Mouse (Mus musculus) stomach, embryonic 14.5 days (tissue): Measurements from ENCODE around the gene Plekhh3. TPM values are rescaled to one million over a fixed set of nuclear protein-coding genes. Genes with fewer than 3 reads are reported as not detected.

Source experiments
- ATAC-seq: fragments of 200-750 bp; cut with Nextera tagmentation; 2 replicates; pipeline ENCODE4 v1.8.0; 2017; ENCODE audit warnings: low read depth, moderate TSS enrichment; ENCODE audit not compliant: insufficient number of reproducible peaks, insufficient read depth, low FRiP score
- H3K27ac ChIP-seq: fragments of 300-500 bp; sonication (generic); 2 replicates; pipeline ENCODE4 v1.5.1; 2014; ENCODE audit warnings: mild to moderate bottlenecking, low read length, moderate library complexity, mixed read lengths
- H3K27me3 ChIP-seq: fragments of 300-500 bp; sonication (generic); 2 replicates; pipeline ENCODE4 v1.6.1; 2014; ENCODE audit warnings: low read length, control low read depth, mixed read lengths; ENCODE audit not compliant: control insufficient read depth, insufficient read depth
- H3K36me3 ChIP-seq: fragments of 300-500 bp; sonication (generic); 2 replicates; pipeline ENCODE4 v1.6.1; 2014; ENCODE audit warnings: mild to moderate bottlenecking, control low read depth, low read length, moderate library complexity, mixed read lengths; ENCODE audit not compliant: control insufficient read depth, insufficient read depth
- H3K4me1 ChIP-seq: fragments of 300-500 bp; sonication (generic); 2 replicates; pipeline ENCODE4 v1.6.1; 2014; ENCODE audit warnings: low read length, control low read depth, mixed read lengths; ENCODE audit not compliant: control insufficient read depth, insufficient read depth
- H3K4me2 ChIP-seq: fragments of 300-500 bp; sonication (generic); replicated peaks from 2 replicates; pipeline ENCODE4 v1.6.1; 2014; ENCODE audit warnings: low read depth, low read length, control low read depth
- H3K4me3 ChIP-seq: fragments of 300-500 bp; sonication (generic); 2 replicates; pipeline ENCODE4 v1.5.1; 2014; ENCODE audit warnings: low read depth, low read length, control low read depth
- H3K9ac ChIP-seq: fragments of 300-500 bp; sonication (generic); replicated peaks from 2 replicates; pipeline ENCODE4 v1.6.1; 2014; ENCODE audit warnings: low read depth, mild to moderate bottlenecking, control low read depth, low read length, moderate library complexity, mixed read lengths
- H3K9me3 ChIP-seq: fragments of 300-500 bp; sonication (generic); 2 replicates; pipeline ENCODE4 v1.6.1; 2016; ENCODE audit warnings: low read depth, low read length, control low read depth; ENCODE audit not compliant: control insufficient read depth
- WGBS: fragments of 180-500 bp; shearing (Covaris S2); extraction: QIAGEN DNeasy Blood & Tissue Kit; methylation state at CpG from one replicate; pipeline ENCODE4 v1.1.7; 2014; 5-methylcytosine and 5-hydroxymethylcytosine counted together
- polyA plus RNA-seq: library from polyadenylated mRNA; unstranded; fragments of >200 nt; fragmentation: Nextera tagmentation; extraction: Ambion mirVana; gene quantifications from 2 replicates; pipeline ENCODE4 v1.2.1, GENCODE M21; 2014

Plekhh3 gene
- polyA plus RNA-seq, 1 experiment from 2014 or later, result 26.0 TPM

DNA sequence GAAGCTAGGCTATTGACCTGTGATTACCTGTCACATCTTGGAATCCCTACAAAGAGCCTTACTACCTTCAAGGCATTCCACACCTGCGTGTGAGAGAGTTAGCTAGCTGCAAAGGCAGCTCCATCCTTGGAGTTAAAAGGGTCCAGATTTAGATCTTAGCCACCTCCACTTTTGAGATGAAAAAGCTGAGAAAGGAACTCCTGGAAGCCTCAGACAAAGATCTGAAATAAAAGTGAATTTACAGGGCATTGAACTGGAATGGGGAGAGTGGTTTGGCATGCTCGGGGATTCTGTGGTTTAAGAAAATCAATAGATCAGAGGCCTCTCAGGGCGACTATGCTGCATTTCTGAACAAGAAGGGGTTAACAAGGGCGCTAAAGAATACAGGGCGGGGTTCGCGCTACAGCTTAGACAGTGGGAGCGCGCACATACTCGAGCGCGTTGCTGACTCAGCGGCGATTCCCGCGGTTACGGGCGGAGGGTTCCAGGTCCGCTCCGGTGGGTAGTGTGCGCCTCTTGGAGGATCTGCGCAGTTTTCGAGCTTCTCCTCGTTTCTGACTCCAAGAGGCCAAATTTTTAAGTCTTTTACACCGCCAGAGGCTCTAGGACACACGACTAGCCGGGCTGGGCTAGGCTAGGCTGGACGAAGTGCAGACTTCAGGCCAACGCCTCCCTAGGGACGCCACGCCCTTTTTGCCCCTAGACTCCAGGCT lies 726 bp upstream of the Plekhh3 start:
- H3K27me3 ChIP-seq, result peaks cover 8% of the 10 kb centered on the region; the same call in 1 of the 2 replicates
- H3K4me2 ChIP-seq, result peak overlapping the region; percentile 79
- ATAC-seq, result peak; percentile 39; the same call in 1 of the 2 replicates

DNA sequence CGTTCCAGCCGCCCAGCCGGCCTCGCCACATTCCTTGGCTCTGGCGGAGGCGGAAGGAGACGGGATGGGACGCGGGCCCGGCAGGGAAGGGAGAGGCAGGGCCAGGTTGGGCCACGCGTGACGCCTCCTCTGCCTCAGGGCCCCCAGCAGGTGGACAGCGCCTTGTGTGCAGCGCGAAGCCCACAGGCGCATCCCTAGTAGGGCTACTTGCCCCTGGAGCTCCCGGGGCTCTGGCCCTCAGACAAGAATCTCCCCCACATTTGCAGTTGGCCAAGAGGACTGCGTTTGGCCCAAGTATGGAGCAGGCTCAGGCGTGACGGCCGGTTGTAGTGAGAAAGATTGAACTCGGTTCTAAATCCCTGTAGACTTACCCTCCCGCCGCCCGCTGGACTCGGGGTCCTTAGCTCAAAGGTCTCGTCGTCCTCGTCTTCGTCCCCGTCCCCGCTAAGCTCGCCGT lies 769 bp downstream of the Plekhh3 start, which contains the start of gene Cntnap1:
Gene Cntnap1, plus strand, starts transcription at position 170 of the 457 bp plus-strand sequence.
- no peaks in the 10 kb centered on the region for H3K9me3 ChIP-seq
- H3K27ac ChIP-seq, result peak within 1 kb of the TSS; percentile 82
- H3K4me3 ChIP-seq, result peak within 1 kb of the TSS; percentile 54
- H3K4me1 ChIP-seq, result peaks cover 37% of the 10 kb centered on the region
- H3K4me2 ChIP-seq, result peak within 1 kb of the TSS; percentile 67
- no peak for ATAC-seq
- WGBS, result under 1% methylated on average over 35 of the region's 35 CpGs
- H3K36me3 ChIP-seq, result peaks cover 28% of the 10 kb centered on the region
- 0 out of 2 replicates have a peak, but pooled peaks cover 7% of the 10 kb centered on the region for H3K27me3 ChIP-seq
- H3K9ac ChIP-seq, result peak within 1 kb of the TSS; percentile 45

More for the DNA sequence above, 726 bp upstream of the Plekhh3 start:
- Histone ChIP-seq H3K27ac (peak overlapping the region; percentile 95), H3K9me3 (no peaks in the 10 kb centered on the region), H3K36me3 (peaks cover 16% of the 10 kb centered on the region), H3K4me1 (peaks cover 37% of the 10 kb centered on the region), H3K9ac (peak overlapping the region; percentile 39), H3K4me3 (peak overlapping the region; percentile 49)
- under 1% methylated on average over 31 of the region's 31 CpGs for WGBS

DNA sequence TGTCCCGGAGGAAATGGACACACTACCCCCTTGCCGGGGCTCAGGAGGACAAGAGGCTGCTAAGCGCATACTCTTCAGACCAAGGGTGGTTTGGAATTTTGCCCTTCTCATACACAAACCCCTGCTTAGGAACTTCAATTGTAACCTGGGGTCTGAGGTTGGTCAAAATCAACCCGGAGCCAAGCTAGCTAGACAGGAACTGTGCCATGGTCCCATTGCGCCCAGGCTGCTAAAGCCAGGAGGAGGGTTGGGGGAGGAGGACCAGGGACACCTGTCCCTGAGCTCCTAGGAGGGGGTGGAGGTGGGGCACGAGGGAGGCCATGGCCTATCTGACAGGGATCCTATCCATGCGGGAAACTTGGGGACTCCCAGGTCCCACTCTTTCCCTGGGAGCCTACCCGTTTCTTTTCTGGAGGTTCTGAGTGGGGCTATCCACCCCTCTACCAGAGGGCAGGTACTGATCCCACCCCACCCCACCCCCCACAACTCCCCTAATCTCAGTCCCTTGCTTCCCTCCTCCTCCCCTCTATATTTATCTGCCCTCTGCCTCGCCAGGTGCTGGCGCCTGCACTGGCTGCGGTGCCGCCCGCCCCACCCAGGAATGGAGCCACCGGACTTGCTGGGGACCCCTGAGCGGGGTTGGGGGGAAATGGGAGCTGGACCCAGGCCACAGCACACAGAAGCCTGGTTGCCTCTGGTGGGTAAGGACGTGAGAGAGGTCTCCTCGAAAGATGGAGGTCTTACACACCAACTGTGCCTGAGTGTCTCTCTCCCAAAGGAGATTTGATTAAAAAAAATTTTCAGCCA lies 1.6 kb downstream of the Plekhh3 start:
- peaks cover 10% of the 10 kb centered on the region; the same call in 1 of the 2 replicates for H3K27me3 ChIP-seq
- H3K27ac ChIP-seq, result no peak overlapping the region
- WGBS, result 16% methylated on average over 17 of the region's 17 CpGs
- H3K9ac ChIP-seq, result peak overlapping the region; percentile 45
- peaks cover 31% of the 10 kb centered on the region for H3K36me3 ChIP-seq
- H3K4me2 ChIP-seq, result peak overlapping the region; percentile 67
- peaks cover 29% of the 10 kb centered on the region for H3K4me1 ChIP-seq
- peak overlapping the region; percentile 54 for H3K4me3 ChIP-seq
- ATAC-seq, result no peak
- no peaks in the 10 kb centered on the region for H3K9me3 ChIP-seq

DNA sequence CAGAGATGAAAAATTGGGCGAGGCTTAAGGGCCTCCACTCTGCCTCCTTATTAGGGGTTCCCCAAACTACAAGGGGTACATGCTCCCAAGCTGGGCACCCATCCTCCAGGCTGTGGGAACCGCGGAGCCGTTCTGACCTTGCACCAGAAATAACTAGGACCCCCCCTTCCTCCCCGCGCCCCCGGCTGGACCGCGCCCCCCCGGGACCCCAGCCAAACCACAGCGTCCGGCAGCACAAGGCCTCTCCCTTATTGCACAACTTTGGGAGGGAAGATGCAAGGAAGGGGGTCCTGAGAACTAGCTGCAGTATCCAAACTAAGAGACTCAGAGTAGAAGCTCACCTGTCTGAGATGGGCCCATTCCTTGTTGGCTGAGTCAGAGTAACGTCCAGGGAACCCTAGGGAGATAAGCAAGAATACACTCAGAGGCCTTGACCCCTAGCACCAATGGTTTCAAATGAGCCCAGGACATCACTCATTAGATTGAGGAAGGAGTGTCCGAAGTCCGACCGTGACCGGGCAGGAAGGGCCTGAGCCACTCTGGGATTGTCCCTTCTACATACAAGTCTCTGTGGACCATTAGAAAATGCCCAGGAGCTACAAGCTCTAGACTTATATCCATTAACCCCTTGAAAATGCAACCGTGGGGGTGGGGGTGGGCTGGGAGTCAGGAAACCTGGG lies 2.7 kb downstream of the Plekhh3 start:
- Histone ChIP-seq H3K9ac (peak overlapping the region; percentile 45; the same call in 1 of the 2 replicates), H3K4me3 (peak overlapping the region; percentile 54), H3K4me2 (peak overlapping the region; percentile 67), H3K36me3 (peaks cover 40% of the 10 kb centered on the region), H3K9me3 (no peaks in the 10 kb centered on the region), H3K4me1 (peaks cover 24% of the 10 kb centered on the region), H3K27ac (no peak overlapping the region), H3K27me3 (peaks cover 10% of the 10 kb centered on the region; the same call in 1 of the 2 replicates)
- no peak for ATAC-seq
- WGBS, result 72% methylated on average over 18 of the region's 18 CpGs

DNA sequence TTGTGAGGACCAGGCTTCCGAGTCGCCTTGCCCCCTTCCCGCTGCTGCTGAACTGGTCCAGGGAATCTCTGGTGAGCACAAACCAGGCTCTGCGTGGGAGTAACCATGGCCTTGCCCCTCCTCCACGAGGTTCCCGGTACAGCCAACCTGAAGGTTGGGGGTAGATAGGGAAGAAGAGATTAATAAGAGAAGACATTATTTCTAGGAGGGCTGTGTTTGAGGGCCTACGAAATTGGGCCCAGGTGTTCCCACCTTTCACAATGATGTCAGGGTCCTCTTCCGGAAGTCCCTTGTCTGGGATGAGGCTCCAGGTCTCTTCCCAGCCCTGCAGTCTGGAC lies 3.2 kb downstream of the Plekhh3 start:
- Histone ChIP-seq H3K4me2 (no peak overlapping the region), H3K9me3 (no peaks in the 10 kb centered on the region), H3K27ac (no peak overlapping the region), H3K36me3 (peaks cover 44% of the 10 kb centered on the region), H3K4me1 (peaks cover 24% of the 10 kb centered on the region), H3K4me3 (no peak overlapping the region), H3K9ac (no peak overlapping the region), H3K27me3 (peaks cover 10% of the 10 kb centered on the region; the same call in 1 of the 2 replicates)
- ATAC-seq, result no peak
- WGBS, result 70% methylated on average over 8 of the region's 8 CpGs

DNA sequence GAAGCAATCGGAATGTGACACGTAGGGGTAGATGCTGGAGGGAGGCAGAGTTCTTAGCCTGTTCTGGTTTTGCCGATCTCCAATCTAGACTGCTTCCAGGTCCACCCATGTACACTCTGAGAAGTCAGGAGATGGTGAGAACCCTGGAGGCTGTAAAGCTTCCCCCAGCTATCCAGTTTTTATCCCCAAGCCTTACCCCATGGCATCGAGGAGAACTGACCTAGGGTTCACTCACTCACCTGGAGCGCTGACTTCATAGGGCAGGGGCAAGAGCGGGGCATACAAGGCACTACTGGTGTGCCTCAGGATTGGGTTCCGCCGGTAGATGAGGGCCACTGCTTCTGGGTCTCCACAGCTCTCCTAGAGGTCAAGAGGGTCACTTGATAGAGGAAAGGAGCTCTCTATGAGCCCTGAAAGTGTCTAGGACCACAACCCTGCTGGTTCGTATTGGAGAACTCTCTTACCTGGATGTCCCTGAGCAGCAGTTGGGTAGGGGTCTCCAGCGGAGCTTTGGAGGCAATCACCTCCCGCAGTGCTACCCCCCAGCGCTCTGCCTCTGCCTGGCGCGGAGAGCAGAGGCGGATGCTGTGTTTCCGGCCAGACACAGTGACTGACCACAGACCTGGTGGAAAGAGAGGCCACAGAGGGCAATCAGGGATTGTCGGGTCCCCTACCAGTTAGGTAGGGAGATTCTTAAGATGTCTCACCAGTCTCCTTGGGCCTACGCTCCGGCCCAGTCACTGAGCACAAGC lies 3.8 kb downstream of the Plekhh3 start:
- Histone ChIP-seq H3K4me3 (no peak overlapping the region), H3K9ac (no peak overlapping the region), H3K4me2 (no peak overlapping the region), H3K4me1 (peaks cover 23% of the 10 kb centered on the region), H3K9me3 (no peaks in the 10 kb centered on the region), H3K27ac (no peak overlapping the region), H3K36me3 (peaks cover 49% of the 10 kb centered on the region), H3K27me3 (peaks cover 10% of the 10 kb centered on the region; the same call in 1 of the 2 replicates)
- WGBS, result 78% methylated on average over 19 of the region's 19 CpGs
- ATAC-seq, result no peak

DNA sequence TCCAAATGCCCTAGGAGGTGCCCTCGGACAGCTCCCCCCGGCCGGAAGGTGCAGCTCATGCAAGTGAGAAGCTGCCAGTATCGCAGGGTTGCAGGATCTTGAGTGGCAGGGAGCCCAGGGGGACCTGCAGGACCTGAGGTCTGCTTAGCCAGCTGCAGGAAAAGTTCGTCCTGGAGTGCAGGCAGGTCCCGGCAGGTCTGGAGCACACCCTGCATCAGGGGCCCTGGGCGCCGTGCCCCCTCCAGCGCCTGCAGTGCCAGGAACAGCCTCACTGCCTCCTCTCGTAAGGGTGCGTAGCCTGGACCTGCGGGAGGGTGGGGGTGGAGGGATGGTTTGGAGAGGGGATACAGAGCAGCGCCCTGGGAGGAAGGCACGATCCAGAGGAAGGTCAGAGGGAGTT lies 4.8 kb downstream of the Plekhh3 start:
- Histone ChIP-seq H3K27ac (no peak overlapping the region), H3K9ac (no peak overlapping the region), H3K36me3 (peaks cover 59% of the 10 kb centered on the region), H3K4me2 (0 out of 2 replicates have a peak overlapping the region, but pooled peaks have one; percentile 15), H3K27me3 (peaks cover 10% of the 10 kb centered on the region; the same call in 1 of the 2 replicates), H3K4me3 (no peak overlapping the region), H3K9me3 (no peaks in the 10 kb centered on the region), H3K4me1 (peaks cover 22% of the 10 kb centered on the region; the same call in 1 of the 2 replicates)
- 73% methylated on average over 14 of the region's 14 CpGs for WGBS
- no peak for ATAC-seq
